Mouse (Mus musculus): Measurements from ENCODE around the gene Haus5. TPM values are rescaled to one million over a fixed set of nuclear protein-coding genes. Genes with fewer than 3 reads are reported as not detected.

Gene Haus5
- polyA plus RNA-seq, 1 experiment from 2014 or later: 64.5 TPM

DNA sequence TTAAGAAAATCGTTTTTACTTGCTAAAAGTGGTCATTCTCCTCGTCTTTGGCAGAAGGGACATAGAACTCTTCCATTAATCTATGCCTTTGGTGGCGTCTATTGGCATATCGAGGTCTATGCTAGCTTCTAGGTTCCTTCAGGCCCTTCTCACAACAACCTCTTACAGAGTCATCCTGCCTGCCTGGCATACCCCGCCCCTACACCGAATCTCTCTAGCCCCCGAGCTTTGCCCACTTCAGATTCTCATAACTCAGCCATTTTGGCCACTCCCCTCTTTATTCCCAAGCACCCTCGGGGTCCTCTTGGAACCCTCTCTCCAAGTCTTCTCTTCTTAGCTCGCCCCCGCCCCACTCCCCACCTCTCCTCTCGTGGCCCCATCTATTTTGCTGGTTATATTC, 527 bp upstream of the Haus5 start:
- Histone ChIP-seq H3K27ac (no peak overlapping the region), H3K4me2 (peak overlapping the region; percentile 74), H3K36me3 (replicated peaks) (peaks cover 20% of the 10 kb centered on the region), H3K4me1 (peaks cover 11% of the 10 kb centered on the region), H3K4me3 (replicated peaks) (peak overlapping the region; percentile 68), H3K9me3 (no peaks in the 10 kb centered on the region), H3K27me3 (no peaks in the 10 kb centered on the region), H3K9ac (peak overlapping the region; percentile 71)
- 4% methylated on average over 11 of the region's 11 CpGs for WGBS
- ATAC-seq (ENCODE audit: low FRiP score): peak; percentile 57

DNA sequence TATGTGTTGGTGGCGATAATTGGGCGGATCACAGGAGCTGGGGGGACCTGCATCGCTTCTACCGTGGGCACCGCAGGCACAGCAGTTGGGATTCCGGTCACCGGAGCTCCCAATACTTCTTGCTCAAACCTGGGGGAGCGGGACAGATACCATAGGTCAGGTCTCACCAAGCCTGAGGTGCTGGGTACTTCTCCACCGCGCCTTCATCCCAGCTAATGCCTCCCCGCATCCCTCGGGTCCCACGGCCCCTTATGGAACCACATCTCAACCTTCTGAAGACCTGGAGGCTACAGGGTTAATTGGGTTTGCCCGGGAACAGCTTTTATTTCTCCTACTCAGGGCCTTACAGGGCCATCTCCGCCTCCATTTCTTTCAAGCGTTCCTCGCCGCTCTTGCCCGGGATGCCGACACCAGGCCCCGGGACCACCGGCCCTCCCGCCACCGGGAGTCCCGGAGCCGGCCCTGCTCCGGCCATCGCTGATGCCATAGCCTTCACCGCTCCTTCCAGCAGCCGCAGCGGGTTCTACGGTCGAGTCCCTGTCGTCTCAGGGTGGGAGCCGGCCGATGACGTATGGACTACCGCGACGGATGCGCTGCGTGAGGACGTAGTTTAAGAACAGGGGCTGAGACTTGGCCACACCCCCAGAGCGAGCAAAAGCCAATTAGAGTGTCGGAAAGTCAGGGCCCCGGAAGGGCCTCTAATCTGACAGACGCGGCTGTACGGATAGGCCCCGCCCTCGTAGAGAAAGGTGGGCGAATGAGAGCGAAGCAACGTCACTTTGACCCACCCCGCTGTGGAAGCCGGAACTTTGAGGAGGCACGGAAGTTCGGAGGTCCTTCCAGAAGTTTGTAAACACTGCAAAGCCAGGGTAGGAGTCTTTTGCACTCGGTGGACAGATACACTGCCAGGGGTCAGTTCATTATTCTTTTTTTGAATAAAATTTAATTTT, 14.9 kb downstream of the Haus5 start, which contains the start of gene Rbm42:
TSS of gene Rbm42 (minus strand) at position 727 of the 950 bp plus-strand sequence.
- peak within 1 kb of the TSS; percentile 84 for H3K4me3 ChIP-seq (replicated peaks)
- peak; percentile 99 for ATAC-seq (ENCODE audit: low FRiP score)
- H3K9me3 ChIP-seq: no peaks in the 10 kb centered on the region
- 2% methylated on average over 59 of the region's 59 CpGs for WGBS
- H3K4me1 ChIP-seq: peaks cover 19% of the 10 kb centered on the region
- H3K36me3 ChIP-seq (replicated peaks): peaks cover 60% of the 10 kb centered on the region
- no peaks in the 10 kb centered on the region for H3K27me3 ChIP-seq
- peak within 1 kb of the TSS; percentile 97 for H3K4me2 ChIP-seq
- H3K27ac ChIP-seq: 0 out of 2 replicates have a peak within 1 kb of the TSS, but pooled peaks have one; percentile 38
- H3K9ac ChIP-seq: peak within 1 kb of the TSS; percentile 90

DNA sequence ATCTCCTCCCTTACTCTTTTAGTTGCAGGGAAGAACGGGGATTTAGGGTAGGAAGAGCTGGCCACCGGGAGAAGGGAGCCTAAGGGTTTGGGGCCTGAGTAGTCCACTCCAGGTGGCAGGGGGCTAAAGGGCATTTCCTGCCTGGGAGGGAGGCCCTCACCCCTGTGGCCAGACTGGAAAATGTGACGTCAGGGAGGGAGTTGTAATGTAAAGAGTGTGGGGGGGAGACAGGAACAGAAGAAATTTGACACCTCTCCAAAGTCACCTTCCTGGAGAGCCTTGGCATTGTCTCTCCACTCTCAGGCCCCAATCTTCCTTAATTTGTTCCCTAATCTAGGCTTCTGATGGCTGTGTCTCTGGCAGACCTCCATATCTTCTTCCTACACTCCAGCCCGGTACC, 25.7 kb downstream of the Haus5 start:
- Histone ChIP-seq H3K4me1 (peaks cover 9% of the 10 kb centered on the region; the same call in 1 of the 2 replicates), H3K27ac (no peak overlapping the region), H3K36me3 (replicated peaks) (peaks cover 43% of the 10 kb centered on the region), H3K4me3 (replicated peaks) (no peak overlapping the region), H3K4me2 (no peak overlapping the region), H3K9ac (no peak overlapping the region), H3K9me3 (no peaks in the 10 kb centered on the region), H3K27me3 (peaks cover 42% of the 10 kb centered on the region)
- 22% methylated on average over 4 of the region's 4 CpGs for WGBS
- no peak for ATAC-seq (ENCODE audit: low FRiP score)

DNA sequence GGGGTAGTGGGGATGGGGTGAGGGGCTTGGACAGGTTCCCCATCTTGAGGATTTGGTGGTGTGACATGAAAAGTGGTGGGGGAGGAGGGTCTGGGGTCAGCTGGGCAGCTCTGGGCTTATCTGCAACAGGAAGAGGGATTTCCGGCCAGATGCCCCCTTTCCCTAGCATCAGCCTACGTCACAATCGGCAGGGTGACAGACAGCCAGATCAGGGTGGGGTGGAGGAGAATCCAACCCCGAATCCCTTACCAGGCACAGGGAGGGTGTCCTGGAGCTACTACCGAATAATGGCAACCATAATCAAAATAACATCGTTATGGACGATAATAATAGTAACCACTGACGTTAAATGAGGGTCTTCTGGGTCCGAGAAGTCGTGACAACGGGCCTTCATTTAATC, 28.4 kb downstream of the Haus5 start:
- peaks cover 10% of the 10 kb centered on the region; the same call in 1 of the 2 replicates for H3K4me1 ChIP-seq
- peaks cover 16% of the 10 kb centered on the region for H3K36me3 ChIP-seq (replicated peaks)
- no peak for ATAC-seq (ENCODE audit: low FRiP score)
- 36% methylated on average over 11 of the region's 11 CpGs for whole genome bisulfite sequencing
- no peak overlapping the region for H3K9ac ChIP-seq
- H3K4me3 ChIP-seq (replicated peaks): no peak overlapping the region
- H3K4me2 ChIP-seq: no peak overlapping the region
- H3K27ac ChIP-seq: no peak overlapping the region
- peaks cover 68% of the 10 kb centered on the region for H3K27me3 ChIP-seq
- H3K9me3 ChIP-seq: no peaks in the 10 kb centered on the region

DNA sequence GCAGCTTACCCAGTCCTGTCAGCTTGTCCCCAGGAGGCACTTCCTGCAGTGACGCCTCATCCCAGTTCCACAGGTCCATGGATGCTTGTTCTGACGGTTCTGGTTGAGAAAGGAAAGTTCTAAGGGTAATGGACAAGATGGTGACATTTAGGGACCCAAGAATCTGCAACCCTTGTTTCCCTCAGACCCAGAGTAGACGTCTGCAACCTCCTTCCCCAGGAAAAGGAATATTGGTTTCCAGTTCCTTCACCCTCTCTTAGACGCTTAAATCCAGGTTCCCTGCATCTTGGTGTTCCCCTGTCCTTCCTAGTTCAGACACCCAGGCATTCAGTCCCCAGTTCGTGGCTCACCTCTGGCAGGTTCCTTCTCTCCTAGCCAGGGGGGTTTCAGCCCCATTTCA, 29.0 kb downstream of the Haus5 start, which contains the start of gene Etv2:
TSS of gene Etv2 (minus strand) at position 101 of the 400 bp plus-strand sequence.
- Histone ChIP-seq H3K4me3 (replicated peaks) (peak within 1 kb of the TSS; percentile 10; the same call in 1 of the 2 replicates), H3K27me3 (peaks cover 75% of the 10 kb centered on the region), H3K4me2 (peak within 1 kb of the TSS; percentile 36), H3K9me3 (no peaks in the 10 kb centered on the region), H3K4me1 (peaks cover 10% of the 10 kb centered on the region; the same call in 1 of the 2 replicates), H3K36me3 (replicated peaks) (peaks cover 10% of the 10 kb centered on the region), H3K9ac (peak within 1 kb of the TSS; percentile 3; the same call in 1 of the 2 replicates), H3K27ac (no peak within 1 kb of the TSS)
- WGBS: 5% methylated on average over 5 of the region's 5 CpGs
- ATAC-seq (ENCODE audit: low FRiP score): no peak

DNA sequence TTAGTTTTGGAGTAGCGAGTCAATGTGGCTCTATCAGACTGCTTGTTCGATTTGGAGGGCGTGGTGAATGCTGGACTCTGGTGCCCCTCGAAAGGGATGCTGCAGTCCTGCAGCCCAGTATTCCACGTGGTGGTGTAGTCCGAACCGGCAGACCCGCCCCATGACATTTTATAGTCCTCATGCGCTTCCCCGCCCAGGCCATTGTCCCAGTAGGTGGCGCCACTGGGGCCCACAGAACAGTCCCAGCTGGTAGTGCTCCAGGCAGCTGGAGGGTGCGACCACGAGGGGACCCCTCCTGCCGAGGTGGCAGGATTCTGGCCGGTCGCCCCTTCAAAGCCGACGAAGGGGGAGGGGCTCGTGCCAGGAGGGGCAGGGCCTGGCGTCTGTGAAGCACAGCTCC, 30.2 kb downstream of the Haus5 start:
- WGBS: under 1% methylated on average over 20 of the region's 20 CpGs
- peaks cover 85% of the 10 kb centered on the region for H3K27me3 ChIP-seq
- H3K36me3 ChIP-seq (replicated peaks): no peaks in the 10 kb centered on the region

DNA sequence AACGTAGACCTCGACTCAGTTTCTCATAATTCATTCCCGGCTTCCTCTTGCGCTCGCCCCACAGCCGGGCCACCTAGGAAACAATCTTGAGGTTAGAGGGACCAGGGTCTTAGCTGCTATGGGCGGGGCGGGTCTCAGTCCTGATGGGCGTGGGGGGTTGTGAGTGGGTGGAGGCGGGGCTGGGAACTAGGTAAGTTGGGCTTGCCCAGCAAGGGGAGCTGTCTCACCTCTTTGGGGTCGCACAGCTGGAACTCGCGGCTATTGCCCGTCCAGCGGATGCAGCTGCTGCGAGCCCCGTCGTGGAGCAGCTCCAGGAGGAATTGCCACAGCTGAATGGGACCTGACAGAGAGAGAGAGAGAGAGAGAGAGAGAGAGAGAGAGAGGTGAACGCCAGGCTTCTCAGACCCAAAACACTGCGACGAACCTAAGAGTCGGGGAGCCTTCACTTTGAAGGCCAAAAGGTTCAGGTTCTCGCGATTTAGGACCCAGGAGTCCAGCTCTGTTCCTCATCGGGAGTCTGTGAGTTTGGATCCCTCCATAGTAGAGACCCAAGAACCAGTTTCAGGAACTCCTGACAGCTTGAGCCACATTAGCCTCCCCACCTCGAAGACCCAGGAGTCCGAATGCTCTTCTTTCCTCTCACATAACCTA, 30.9 kb downstream of the Haus5 start:
- no peaks in the 10 kb centered on the region for H3K9me3 ChIP-seq
- no peak for ATAC-seq (ENCODE audit: low FRiP score)
- no peak overlapping the region for H3K4me3 ChIP-seq (replicated peaks)
- peaks cover 89% of the 10 kb centered on the region for H3K27me3 ChIP-seq
- H3K9ac ChIP-seq: no peak overlapping the region
- no peaks in the 10 kb centered on the region for H3K36me3 ChIP-seq (replicated peaks)
- H3K4me1 ChIP-seq: peaks cover 10% of the 10 kb centered on the region; the same call in 1 of the 2 replicates
- H3K27ac ChIP-seq: no peak overlapping the region
- peak overlapping the region; percentile 36; the same call in 1 of the 2 replicates for H3K4me2 ChIP-seq
- WGBS: 8% methylated on average over 27 of the region's 27 CpGs

More for the DNA sequence above, 30.2 kb downstream of the Haus5 start:
- H3K4me3 ChIP-seq (replicated peaks): peak overlapping the region; percentile 10; the same call in 1 of the 2 replicates
- ATAC-seq (ENCODE audit: low FRiP score): peak; percentile 61; the same call in 1 of the 2 replicates
- no peak overlapping the region for H3K27ac ChIP-seq
- H3K4me1 ChIP-seq: peaks cover 10% of the 10 kb centered on the region; the same call in 1 of the 2 replicates
- peak overlapping the region; percentile 36 for H3K4me2 ChIP-seq
- peak overlapping the region; percentile 3; the same call in 1 of the 2 replicates for H3K9ac ChIP-seq
- H3K9me3 ChIP-seq: no peaks in the 10 kb centered on the region

DNA sequence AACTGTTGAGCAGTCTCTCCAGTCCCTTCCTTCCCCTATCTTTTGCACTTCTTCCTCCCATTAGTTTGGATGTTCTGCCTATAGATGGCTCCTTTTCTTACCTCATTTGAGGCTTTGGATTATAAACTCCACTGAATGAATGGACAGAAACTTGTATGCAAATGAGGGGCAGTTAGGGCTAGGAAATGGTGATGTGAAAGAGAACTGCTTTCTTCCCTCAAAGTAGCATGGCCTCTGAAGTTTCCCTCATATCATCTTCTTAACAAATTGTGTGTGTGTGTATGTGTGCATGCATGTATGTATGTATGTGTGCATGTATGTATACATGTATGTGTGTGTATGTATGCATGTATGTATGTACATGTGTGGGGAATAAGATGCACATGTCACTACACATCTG, 35.8 kb downstream of the Haus5 start:
- H3K27ac ChIP-seq: no peak overlapping the region
- ATAC-seq (ENCODE audit: low FRiP score): no peak
- H3K4me1 ChIP-seq: peaks cover 13% of the 10 kb centered on the region
- H3K9ac ChIP-seq: no peak overlapping the region
- no peak overlapping the region for H3K4me3 ChIP-seq (replicated peaks)
- no peaks in the 10 kb centered on the region for H3K9me3 ChIP-seq
- peaks cover 5% of the 10 kb centered on the region for H3K36me3 ChIP-seq (replicated peaks)
- no peak overlapping the region for H3K4me2 ChIP-seq
- H3K27me3 ChIP-seq: peaks cover 51% of the 10 kb centered on the region

DNA sequence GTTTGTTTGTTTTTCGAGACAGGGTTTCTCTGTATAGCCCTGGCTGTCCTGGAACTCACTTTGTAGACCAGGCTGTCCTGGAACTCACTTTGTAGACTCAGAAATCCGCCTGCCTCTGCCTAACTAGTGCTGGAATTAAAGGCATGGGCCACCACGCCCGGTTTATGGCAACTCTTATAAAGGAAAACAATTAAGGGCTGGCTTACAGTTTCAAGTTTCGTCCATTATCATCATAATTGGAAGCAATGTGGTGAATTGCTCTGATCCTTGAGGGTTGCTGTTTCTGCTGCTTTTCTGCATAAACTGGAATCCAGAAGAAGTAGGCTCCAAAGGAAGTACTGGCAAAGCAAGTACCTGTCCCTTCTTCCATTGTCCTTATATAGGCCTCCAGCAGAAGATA, 38.1 kb downstream of the Haus5 start:
- H3K27me3 ChIP-seq: peaks cover 28% of the 10 kb centered on the region
- H3K36me3 ChIP-seq (replicated peaks): peaks cover 29% of the 10 kb centered on the region
- H3K9ac ChIP-seq: no peak overlapping the region
- ATAC-seq (ENCODE audit: low FRiP score): no peak
- H3K4me2 ChIP-seq: no peak overlapping the region
- H3K27ac ChIP-seq: no peak overlapping the region
- H3K9me3 ChIP-seq: no peaks in the 10 kb centered on the region
- H3K4me3 ChIP-seq (replicated peaks): no peak overlapping the region
- WGBS: 80% methylated on average over 5 of the region's 5 CpGs
- H3K4me1 ChIP-seq: peaks cover 12% of the 10 kb centered on the region

DNA sequence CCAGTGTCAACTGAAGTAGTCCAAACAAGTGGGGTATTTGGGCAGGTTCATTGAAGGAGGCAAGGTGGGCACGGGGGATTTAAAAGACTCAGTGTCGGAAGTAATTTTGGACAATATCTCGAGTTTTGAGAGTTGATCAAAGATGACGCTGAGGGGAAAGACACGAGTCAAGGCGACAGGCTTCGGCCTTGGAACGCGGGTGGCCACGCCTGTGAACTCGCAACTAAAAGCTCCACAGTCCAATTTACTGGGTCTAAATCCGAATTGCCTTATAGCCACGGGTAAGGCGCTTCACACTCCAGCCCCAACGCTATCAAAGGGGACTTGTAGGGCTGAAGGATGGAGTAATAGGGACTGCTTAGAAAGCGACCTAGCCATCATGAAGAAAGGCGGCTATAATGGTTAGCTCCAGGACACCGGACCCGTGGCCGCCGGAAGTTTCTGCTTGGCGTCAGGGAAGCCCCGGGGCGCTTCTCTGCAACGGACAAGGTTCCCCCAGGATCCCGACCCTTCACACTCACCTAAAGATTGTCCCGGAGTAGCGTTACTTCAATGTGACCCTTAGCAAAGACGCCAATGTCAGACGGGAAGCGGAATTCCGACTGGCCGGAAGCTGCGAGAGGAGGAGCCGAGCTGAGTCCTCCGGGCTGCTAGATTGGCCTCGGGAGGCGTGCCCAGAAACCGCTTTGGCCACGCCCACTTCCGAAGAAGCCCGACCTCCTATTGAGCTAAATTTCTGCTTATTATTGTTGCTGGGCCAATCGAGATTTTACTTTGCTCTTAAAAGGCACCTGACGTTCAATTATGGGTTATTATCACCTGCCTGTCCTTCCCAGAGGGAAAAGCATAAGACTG, 39.0 kb downstream of the Haus5 start, which contains the start of gene Cox6b1:
TSS of gene Cox6b1 (minus strand) at position 622 of the 855 bp plus-strand sequence.
- H3K27me3 ChIP-seq: peaks cover 19% of the 10 kb centered on the region
- peaks cover 12% of the 10 kb centered on the region for H3K4me1 ChIP-seq
- no peaks in the 10 kb centered on the region for H3K9me3 ChIP-seq
- peak; percentile 96 for ATAC-seq (ENCODE audit: low FRiP score)
- H3K36me3 ChIP-seq (replicated peaks): peaks cover 35% of the 10 kb centered on the region
- peak within 1 kb of the TSS; percentile 81 for H3K4me2 ChIP-seq
- H3K9ac ChIP-seq: peak within 1 kb of the TSS; percentile 78
- no peak within 1 kb of the TSS for H3K27ac ChIP-seq
- 2% methylated on average over 44 of the region's 44 CpGs for WGBS
- peak within 1 kb of the TSS; percentile 82 for H3K4me3 ChIP-seq (replicated peaks)

DNA sequence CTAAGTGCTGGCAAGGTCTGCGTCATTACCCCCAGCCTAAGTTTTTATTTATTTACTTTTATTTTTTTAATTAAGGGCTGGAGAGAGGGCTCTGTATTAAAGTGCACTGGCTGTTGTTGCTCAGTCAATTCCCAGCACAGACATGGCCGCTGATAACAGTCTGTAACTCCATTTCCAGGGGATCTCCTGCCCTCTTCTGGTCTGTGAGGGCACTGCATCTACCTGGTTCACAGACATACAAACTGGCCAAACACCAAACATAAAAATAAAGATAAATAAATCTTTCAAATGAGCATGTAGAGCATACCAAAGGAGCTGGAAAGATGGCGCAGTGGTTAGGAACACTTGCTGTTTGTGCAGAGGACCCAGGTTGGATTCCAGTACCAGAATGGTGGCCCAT, 45.6 kb downstream of the Haus5 start:
- no peaks in the 10 kb centered on the region for H3K9me3 ChIP-seq
- H3K4me2 ChIP-seq: no peak overlapping the region
- no peak overlapping the region for H3K27ac ChIP-seq
- H3K9ac ChIP-seq: no peak overlapping the region
- no peaks in the 10 kb centered on the region for H3K27me3 ChIP-seq
- H3K4me1 ChIP-seq: no peaks in the 10 kb centered on the region
- H3K36me3 ChIP-seq (replicated peaks): peaks cover 80% of the 10 kb centered on the region
- H3K4me3 ChIP-seq (replicated peaks): no peak overlapping the region
- ATAC-seq (ENCODE audit: low FRiP score): no peak
- 85% methylated on average over 3 of the region's 3 CpGs for WGBS

Measured in forebrain, embryonic 12.5 days (tissue).